Mouse (Mus musculus): ENCODE data around the gene Arsa. TPM values are rescaled to one million over a fixed set of nuclear protein-coding genes. Genes with fewer than 3 reads are reported as not detected.

The Arsa gene
- polyA plus RNA-seq, 1 experiment from 2014 or later: 15.2 TPM

GRCm38 (mm10) chr15:89507751-89508150, 30.5 kb upstream of the Arsa start:
- H3K9ac ChIP-seq (replicated peaks): no peak overlapping the region
- no peak for ATAC-seq (ENCODE audit: insufficient number of reproducible peaks, insufficient read depth, low FRiP score, low TSS enrichment, low read depth)
- H3K27me3 ChIP-seq: no peaks in the 10 kb centered on the region
- H3K27ac ChIP-seq: no peak overlapping the region
- no peak overlapping the region for H3K4me2 ChIP-seq
- H3K4me3 ChIP-seq (replicated peaks): no peak overlapping the region
- peaks cover 20% of the 10 kb centered on the region for H3K36me3 ChIP-seq
- WGBS: 90% methylated on average over 8 of the region's 8 CpGs
- no peaks in the 10 kb centered on the region for H3K4me1 ChIP-seq (replicated peaks)
- H3K9me3 ChIP-seq: no peaks in the 10 kb centered on the region

DNA sequence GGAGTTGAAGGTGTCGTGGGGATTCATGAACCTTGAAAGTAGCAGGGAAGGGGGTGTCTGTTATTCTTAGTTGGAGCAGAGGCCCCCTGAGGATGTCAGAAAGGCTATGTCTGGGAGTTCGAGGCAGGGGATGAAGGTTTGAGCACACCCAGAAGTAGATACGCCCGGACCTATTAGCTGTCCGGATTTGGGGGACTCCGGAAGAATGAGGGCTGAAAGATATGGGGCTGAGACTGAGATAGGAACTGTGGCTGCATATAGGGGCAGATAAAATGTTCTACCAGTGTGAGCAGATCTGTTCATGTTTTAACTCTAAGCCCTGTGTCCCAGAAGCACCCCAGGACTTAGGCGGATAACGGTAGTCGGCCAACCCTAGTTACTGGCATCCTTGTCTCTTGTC, 27.6 kb upstream of the Arsa start:
- no peak overlapping the region for H3K27ac ChIP-seq
- peaks cover 6% of the 10 kb centered on the region for H3K4me1 ChIP-seq (replicated peaks)
- H3K27me3 ChIP-seq: peaks cover 14% of the 10 kb centered on the region
- peaks cover 20% of the 10 kb centered on the region for H3K36me3 ChIP-seq
- ATAC-seq (ENCODE audit: insufficient number of reproducible peaks, insufficient read depth, low FRiP score, low TSS enrichment, low read depth): no peak
- no peak overlapping the region for H3K4me3 ChIP-seq (replicated peaks)
- no peak overlapping the region for H3K9ac ChIP-seq (replicated peaks)
- WGBS: 95% methylated on average over 9 of the region's 9 CpGs
- no peak overlapping the region for H3K4me2 ChIP-seq
- no peaks in the 10 kb centered on the region for H3K9me3 ChIP-seq

- Histone ChIP-seq H3K9ac (replicated peaks) (no peak overlapping the region), H3K36me3 (peaks cover 12% of the 10 kb centered on the region), H3K9me3 (no peaks in the 10 kb centered on the region), H3K4me1 (replicated peaks) (peaks cover 18% of the 10 kb centered on the region), H3K4me2 (peak overlapping the region; percentile 93), H3K27me3 (peaks cover 46% of the 10 kb centered on the region), H3K4me3 (replicated peaks) (0 out of 2 replicates have a peak overlapping the region, but pooled peaks have one; percentile 87), H3K27ac (no peak overlapping the region)
- ATAC-seq (ENCODE audit: insufficient number of reproducible peaks, insufficient read depth, low FRiP score, low TSS enrichment, low read depth): no peak
- 86% methylated on average over 3 of the region's 3 CpGs for WGBS
These were observed 24.1 kb upstream of the Arsa start for GRCm38 (mm10) chr15:89501321-89501720.

- H3K9me3 ChIP-seq: no peaks in the 10 kb centered on the region
- peak; percentile 49 for ATAC-seq (ENCODE audit: insufficient number of reproducible peaks, insufficient read depth, low FRiP score, low TSS enrichment, low read depth)
- peak overlapping the region; percentile 87 for H3K4me3 ChIP-seq (replicated peaks)
- H3K4me2 ChIP-seq: peak overlapping the region; percentile 93
- peaks cover 18% of the 10 kb centered on the region for H3K4me1 ChIP-seq (replicated peaks)
- peaks cover 12% of the 10 kb centered on the region for H3K36me3 ChIP-seq
- H3K9ac ChIP-seq (replicated peaks): peak overlapping the region; percentile 93
- WGBS: 1% methylated on average over 35 of the region's 35 CpGs
- H3K27me3 ChIP-seq: peaks cover 51% of the 10 kb centered on the region
- H3K27ac ChIP-seq: peak overlapping the region; percentile 70; the same call in 1 of the 2 replicates
These were observed 23.1 kb upstream of the Arsa start for GRCm38 (mm10) chr15:89500221-89500791.

DNA sequence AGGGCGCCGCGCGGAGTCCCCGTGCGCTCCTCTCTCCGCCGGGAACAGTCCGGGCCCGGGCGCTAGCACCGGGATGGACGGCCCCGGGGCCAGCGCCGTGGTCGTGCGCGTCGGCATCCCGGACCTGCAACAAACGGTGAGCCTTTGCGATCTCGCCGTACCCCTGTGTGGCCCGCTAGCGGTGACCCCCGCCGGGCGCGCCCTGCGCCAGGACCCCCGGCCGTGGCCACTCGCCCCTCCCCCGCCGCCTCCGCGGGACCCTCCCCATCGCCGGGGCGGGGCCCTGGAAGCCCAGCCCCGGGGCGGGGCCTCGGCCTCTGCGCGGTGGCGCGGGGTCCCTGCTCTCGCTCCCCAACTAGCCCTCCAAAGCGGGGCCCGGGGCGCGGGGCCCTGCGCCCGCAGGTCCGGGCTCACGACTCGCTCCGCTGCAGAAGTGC, 22.6 kb upstream of the Arsa start:
- H3K4me2 ChIP-seq: peak overlapping the region; percentile 93
- H3K27ac ChIP-seq: peak overlapping the region; percentile 70
- peaks cover 12% of the 10 kb centered on the region for H3K36me3 ChIP-seq
- H3K4me3 ChIP-seq (replicated peaks): peak overlapping the region; percentile 87
- H3K27me3 ChIP-seq: peaks cover 51% of the 10 kb centered on the region
- peak; percentile 64 for ATAC-seq (ENCODE audit: insufficient number of reproducible peaks, insufficient read depth, low FRiP score, low TSS enrichment, low read depth)
- H3K4me1 ChIP-seq (replicated peaks): peaks cover 18% of the 10 kb centered on the region
- WGBS: 0% methylated on average over 29 of the region's 60 CpGs
- H3K9ac ChIP-seq (replicated peaks): peak overlapping the region; percentile 93
- H3K9me3 ChIP-seq: no peaks in the 10 kb centered on the region

GRCm38 (mm10) chr15:89498961-89499688, 21.9 kb upstream of the Arsa start, which contains the start of gene Shank3:
Gene Shank3, plus strand, starts transcription at chr15:89499623.
- peak within 1 kb of the TSS; percentile 70 for H3K27ac ChIP-seq
- under 1% methylated on average over 46 of the region's 72 CpGs for WGBS
- ATAC-seq (ENCODE audit: insufficient number of reproducible peaks, insufficient read depth, low FRiP score, low TSS enrichment, low read depth): peak; percentile 28
- peak within 1 kb of the TSS; percentile 93 for H3K4me2 ChIP-seq
- peak within 1 kb of the TSS; percentile 93 for H3K9ac ChIP-seq (replicated peaks)
- peaks cover 18% of the 10 kb centered on the region for H3K4me1 ChIP-seq (replicated peaks)
- peaks cover 51% of the 10 kb centered on the region for H3K27me3 ChIP-seq
- H3K4me3 ChIP-seq (replicated peaks): peak within 1 kb of the TSS; percentile 87
- H3K9me3 ChIP-seq: no peaks in the 10 kb centered on the region
- H3K36me3 ChIP-seq: peaks cover 10% of the 10 kb centered on the region

DNA sequence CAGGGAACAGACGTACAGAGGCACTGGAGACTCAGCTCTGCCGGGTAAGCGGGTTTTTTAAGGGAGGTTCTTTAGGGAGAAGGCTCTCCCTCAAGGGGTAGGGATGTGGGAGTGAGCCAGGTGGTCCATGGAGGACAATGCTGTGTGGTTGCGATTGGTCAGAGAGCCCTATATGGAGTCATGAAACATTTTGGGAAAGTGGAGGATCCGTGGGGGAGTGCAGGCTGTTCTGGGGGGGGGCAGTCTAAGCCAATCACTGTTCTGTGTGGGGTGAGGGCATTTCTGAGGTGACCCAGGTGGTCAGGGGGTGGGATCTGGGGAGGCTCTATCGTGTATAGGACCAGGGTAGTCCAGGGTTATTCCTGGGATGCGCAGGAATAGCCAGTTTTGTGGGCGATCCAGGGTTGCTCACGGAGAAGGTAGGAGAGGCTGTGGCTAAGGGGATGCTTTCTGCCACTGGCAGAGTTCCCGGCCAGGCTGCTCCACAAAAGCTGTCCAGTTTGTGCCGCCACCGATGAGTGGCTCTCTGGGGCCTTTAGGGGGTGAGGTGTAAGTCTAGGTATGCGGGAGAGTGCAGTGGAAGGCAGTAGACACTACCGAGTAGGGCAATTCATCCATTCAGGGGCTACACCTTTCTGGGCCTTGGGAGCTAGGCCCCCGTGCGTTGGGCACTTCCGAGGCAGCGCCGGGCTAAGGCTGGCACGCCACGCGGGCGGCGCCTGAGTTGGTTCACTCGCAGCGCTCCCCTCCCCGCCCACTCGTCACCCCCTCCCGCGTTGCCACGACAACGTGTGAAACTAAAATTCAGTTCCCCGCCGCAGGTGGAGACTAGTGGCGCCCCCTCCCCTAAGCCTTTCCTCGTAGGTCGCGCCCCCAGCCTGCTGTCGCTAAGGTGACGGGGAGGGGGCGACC, 21.1 kb upstream of the Arsa start:
- H3K9ac ChIP-seq (replicated peaks): peak overlapping the region; percentile 93; the same call in 1 of the 2 replicates
- no peak for ATAC-seq (ENCODE audit: insufficient number of reproducible peaks, insufficient read depth, low FRiP score, low TSS enrichment, low read depth)
- WGBS: 2% methylated on average over 41 of the region's 41 CpGs
- peaks cover 51% of the 10 kb centered on the region for H3K27me3 ChIP-seq
- peaks cover 18% of the 10 kb centered on the region for H3K4me1 ChIP-seq (replicated peaks)
- H3K9me3 ChIP-seq: no peaks in the 10 kb centered on the region
- H3K4me3 ChIP-seq (replicated peaks): peak overlapping the region; percentile 87
- H3K36me3 ChIP-seq: peaks cover 2% of the 10 kb centered on the region
- H3K27ac ChIP-seq: peak overlapping the region; percentile 17; the same call in 1 of the 2 replicates
- peak overlapping the region; percentile 93 for H3K4me2 ChIP-seq

DNA sequence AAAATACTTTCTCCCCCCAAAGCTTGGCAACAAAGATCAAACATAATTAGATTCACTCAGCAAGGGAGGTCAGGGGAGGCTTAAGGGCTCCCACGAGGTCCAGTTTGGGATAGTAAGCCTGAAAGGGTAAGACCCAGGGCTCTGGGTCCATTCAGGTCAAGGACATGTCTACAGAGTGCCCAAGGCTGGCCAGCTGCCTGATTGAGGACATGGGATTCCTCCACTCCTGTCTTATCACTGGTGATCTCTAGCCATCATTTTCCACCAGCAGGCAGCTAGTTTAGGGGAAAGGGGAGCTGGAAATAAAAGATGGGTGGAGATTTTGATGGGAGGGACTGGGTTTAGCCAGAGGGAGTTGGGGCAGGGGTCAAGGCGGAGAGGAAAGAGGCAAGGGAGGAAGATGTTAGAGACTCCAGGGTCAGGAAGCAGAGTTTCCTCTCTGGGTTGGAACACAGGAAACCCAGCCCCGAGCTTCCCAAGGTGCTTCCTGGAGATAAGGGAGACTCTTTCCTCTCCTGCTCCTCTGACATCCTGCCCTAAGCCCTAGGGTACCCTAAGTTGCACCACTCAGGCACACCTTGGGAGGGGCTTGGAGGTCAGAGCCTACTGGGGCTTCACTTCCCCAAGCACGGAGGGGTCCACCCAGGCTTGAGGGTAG, 20.3 kb upstream of the Arsa start:
- Histone ChIP-seq H3K27me3 (peaks cover 51% of the 10 kb centered on the region), H3K27ac (no peak overlapping the region), H3K4me2 (peak overlapping the region; percentile 93; the same call in 1 of the 2 replicates), H3K36me3 (no peaks in the 10 kb centered on the region), H3K4me1 (replicated peaks) (peaks cover 18% of the 10 kb centered on the region), H3K9ac (replicated peaks) (no peak overlapping the region), H3K9me3 (no peaks in the 10 kb centered on the region; the same call in 1 of the 2 replicates), H3K4me3 (replicated peaks) (no peak overlapping the region)
- ATAC-seq (ENCODE audit: insufficient number of reproducible peaks, insufficient read depth, low FRiP score, low TSS enrichment, low read depth): no peak
- 33% methylated on average over 4 of the region's 4 CpGs for WGBS

- Histone ChIP-seq H3K4me1 (replicated peaks) (peaks cover 18% of the 10 kb centered on the region), H3K4me2 (no peak overlapping the region), H3K27ac (no peak overlapping the region), H3K36me3 (no peaks in the 10 kb centered on the region), H3K9me3 (no peaks in the 10 kb centered on the region; the same call in 1 of the 2 replicates), H3K27me3 (peaks cover 51% of the 10 kb centered on the region), H3K4me3 (replicated peaks) (no peak overlapping the region), H3K9ac (replicated peaks) (no peak overlapping the region)
- ATAC-seq (ENCODE audit: insufficient number of reproducible peaks, insufficient read depth, low FRiP score, low TSS enrichment, low read depth): no peak
- 46% methylated on average over 2 of the region's 2 CpGs for WGBS
These were observed 19.6 kb upstream of the Arsa start for GRCm38 (mm10) chr15:89496841-89497240.

DNA sequence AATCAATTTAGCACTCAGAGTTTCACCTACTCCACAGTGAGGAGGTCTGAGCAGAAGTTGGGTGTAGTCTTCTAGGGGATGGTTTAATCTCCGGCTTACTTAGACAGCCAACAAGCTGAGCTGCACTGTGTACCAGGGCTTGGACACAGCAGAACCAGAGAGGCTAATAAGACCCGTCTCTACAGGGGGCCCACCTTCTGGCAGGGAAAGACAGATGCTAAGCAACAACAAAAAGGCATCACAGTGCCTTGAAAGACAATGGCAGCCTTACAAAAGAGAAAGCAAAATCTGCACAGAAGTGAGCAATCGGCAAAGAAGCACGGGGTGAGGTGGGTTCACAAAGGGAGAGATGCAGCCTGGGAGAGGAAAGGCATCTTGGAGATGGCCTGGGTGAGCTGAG, 18.9 kb upstream of the Arsa start:
- Histone ChIP-seq H3K27me3 (peaks cover 45% of the 10 kb centered on the region), H3K9ac (replicated peaks) (no peak overlapping the region), H3K4me3 (replicated peaks) (no peak overlapping the region), H3K4me2 (no peak overlapping the region), H3K36me3 (no peaks in the 10 kb centered on the region), H3K9me3 (no peaks in the 10 kb centered on the region; the same call in 1 of the 2 replicates), H3K4me1 (replicated peaks) (peaks cover 18% of the 10 kb centered on the region), H3K27ac (no peak overlapping the region)
- 68% methylated on average over 4 of the region's 4 CpGs for WGBS
- no peak for ATAC-seq (ENCODE audit: insufficient number of reproducible peaks, insufficient read depth, low FRiP score, low TSS enrichment, low read depth)
